Mouse (Mus musculus): ENCODE measurements around the gene Ip6k1.

- no peak for TF ChIP-seq EP300 (IDR thresholded peaks at IDR 0.05; ENCODE audit: low read depth)
- TF ChIP-seq CTCF (IDR thresholded peaks at IDR 0.05; ENCODE audit: low read depth): no peak
These were observed 34.9 kb upstream of the Ip6k1 start for GRCm38 (mm10) chr9:107967437-107967836.
